Mouse (Mus musculus): Measurements from ENCODE around the gene Olfr463. TPM values are rescaled to one million over a fixed set of nuclear protein-coding genes. Genes with fewer than 3 reads are reported as not detected.
"Not testable (repeated sequence)": the region's sequence is repeated elsewhere in the genome, so short reads cannot be mapped to it uniquely, and the experiment has no call there.

Olfr463 gene
- polyA plus RNA-seq, 1 experiment from 2014 or later = not detected

DNA sequence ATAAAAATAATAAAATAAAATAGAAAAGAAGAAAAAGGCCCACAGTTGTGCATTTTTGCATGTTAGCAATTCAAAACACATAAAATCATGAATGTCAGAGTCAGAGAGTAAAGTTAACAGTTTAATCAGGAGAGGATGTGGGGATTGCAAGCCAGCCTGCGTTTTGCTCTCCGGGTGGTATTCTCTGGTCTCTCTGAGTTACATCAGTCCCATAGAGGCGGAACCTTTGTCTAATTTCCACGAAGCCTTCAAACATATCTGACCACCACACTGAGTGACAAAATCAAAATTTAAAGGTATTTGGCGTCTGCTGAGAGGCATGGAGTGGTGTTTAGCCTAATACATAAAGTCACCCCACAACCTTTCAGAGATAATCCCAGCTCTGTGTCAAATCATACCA lies 12.3 kb downstream of the Olfr463 start:
- ATAC-seq = no peak
- no peak overlapping the region for H3K9ac ChIP-seq (ENCODE audit: low read depth, low read length)
- H3K27ac ChIP-seq (ENCODE audit: low read depth, low read length) = no peak overlapping the region
- WGBS = 85% methylated on average over 5 of the region's 5 CpGs
- no peaks in the 10 kb centered on the region for H3K9me3 ChIP-seq (ENCODE audit: control insufficient read depth, low read length)
- no peaks in the 10 kb centered on the region for H3K36me3 ChIP-seq (ENCODE audit: control insufficient read depth, insufficient read depth, low read length)
- H3K4me3 ChIP-seq (ENCODE audit: low read length) = no peak overlapping the region
- H3K4me2 ChIP-seq (ENCODE audit: low read length) = no peak overlapping the region
- H3K4me1 ChIP-seq (ENCODE audit: control insufficient read depth, insufficient read depth, low read depth, low read length) = no peaks in the 10 kb centered on the region
- no peaks in the 10 kb centered on the region for H3K27me3 ChIP-seq (replicated peaks; ENCODE audit: control insufficient read depth, insufficient read depth, low read length)

GRCm38 (mm10) chr11:87883493-87883892 lies 13.7 kb downstream of the Olfr463 start:
- no peaks in the 10 kb centered on the region for H3K4me1 ChIP-seq (ENCODE audit: control insufficient read depth, insufficient read depth, low read depth, low read length)
- no peaks in the 10 kb centered on the region for H3K9me3 ChIP-seq (ENCODE audit: control insufficient read depth, low read length)
- H3K27ac ChIP-seq (ENCODE audit: low read depth, low read length) = no peak overlapping the region
- no peaks in the 10 kb centered on the region for H3K27me3 ChIP-seq (replicated peaks; ENCODE audit: control insufficient read depth, insufficient read depth, low read length)
- H3K4me3 ChIP-seq (ENCODE audit: low read length) = no peak overlapping the region
- H3K36me3 ChIP-seq (ENCODE audit: control insufficient read depth, insufficient read depth, low read length) = no peaks in the 10 kb centered on the region
- ATAC-seq = no peak
- WGBS = 36% methylated on average over 5 of the region's 5 CpGs
- no peak overlapping the region for H3K9ac ChIP-seq (ENCODE audit: low read depth, low read length)
- H3K4me2 ChIP-seq (ENCODE audit: low read length) = no peak overlapping the region

DNA sequence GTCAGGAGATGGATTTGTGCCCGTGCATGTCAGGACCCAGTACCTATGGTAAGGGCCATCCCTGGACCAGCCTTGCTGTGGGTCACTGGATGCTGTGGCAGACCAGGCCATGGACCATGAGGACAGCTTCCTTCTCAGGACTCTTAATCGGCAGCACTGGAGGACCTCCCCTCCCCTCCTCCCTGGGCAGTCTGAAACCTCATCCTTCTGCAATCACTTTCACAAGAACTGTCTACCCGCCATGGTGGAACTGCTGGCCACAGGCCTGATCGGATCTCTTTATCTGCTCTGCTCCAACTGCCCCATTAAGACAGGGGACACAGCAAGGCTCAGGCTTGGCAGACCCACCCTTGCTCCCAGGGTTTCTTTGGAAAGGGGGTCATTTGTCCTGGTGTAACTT lies 15.5 kb downstream of the Olfr463 start:
- Histone ChIP-seq H3K4me2 (ENCODE audit: low read length) (no peak overlapping the region), H3K27me3 (replicated peaks; ENCODE audit: control insufficient read depth, insufficient read depth, low read length) (no peaks in the 10 kb centered on the region), H3K4me1 (ENCODE audit: control insufficient read depth, insufficient read depth, low read depth, low read length) (no peaks in the 10 kb centered on the region), H3K9ac (ENCODE audit: low read depth, low read length) (no peak overlapping the region), H3K27ac (ENCODE audit: low read depth, low read length) (no peak overlapping the region), H3K36me3 (ENCODE audit: control insufficient read depth, insufficient read depth, low read length) (no peaks in the 10 kb centered on the region), H3K9me3 (ENCODE audit: control insufficient read depth, low read length) (no peaks in the 10 kb centered on the region), H3K4me3 (ENCODE audit: low read length) (no peak overlapping the region)
- 84% methylated on average over 4 of the region's 4 CpGs for WGBS
- ATAC-seq = no peak

GRCm38 (mm10) chr11:87879826-87880225 lies 17.4 kb downstream of the Olfr463 start:
- no peaks in the 10 kb centered on the region for H3K9me3 ChIP-seq (ENCODE audit: control insufficient read depth, low read length)
- no peaks in the 10 kb centered on the region for H3K4me1 ChIP-seq (ENCODE audit: control insufficient read depth, insufficient read depth, low read depth, low read length)
- H3K27me3 ChIP-seq (replicated peaks; ENCODE audit: control insufficient read depth, insufficient read depth, low read length) = no peaks in the 10 kb centered on the region
- H3K36me3 ChIP-seq (ENCODE audit: control insufficient read depth, insufficient read depth, low read length) = no peaks in the 10 kb centered on the region
- no peak for ATAC-seq
- 57% methylated on average over 9 of the region's 9 CpGs for WGBS
- H3K4me2 ChIP-seq (ENCODE audit: low read length) = no peak overlapping the region
- H3K9ac ChIP-seq (ENCODE audit: low read depth, low read length) = no peak overlapping the region
- no peak overlapping the region for H3K27ac ChIP-seq (ENCODE audit: low read depth, low read length)
- H3K4me3 ChIP-seq (ENCODE audit: low read length) = no peak overlapping the region

GRCm38 (mm10) chr11:87875436-87875835 lies 21.8 kb downstream of the Olfr463 start, which contains the start of gene Epx:
TSS of gene Epx (minus strand) at chr11:87875536.
- H3K27me3 ChIP-seq (replicated peaks; ENCODE audit: control insufficient read depth, insufficient read depth, low read length) = no peaks in the 10 kb centered on the region
- no peak within 1 kb of the TSS for H3K9ac ChIP-seq (ENCODE audit: low read depth, low read length)
- no peak for ATAC-seq
- H3K4me3 ChIP-seq (ENCODE audit: low read length) = no peak within 1 kb of the TSS
- H3K27ac ChIP-seq (ENCODE audit: low read depth, low read length) = no peak within 1 kb of the TSS
- 82% methylated on average over 6 of the region's 6 CpGs for WGBS
- no peaks in the 10 kb centered on the region for H3K9me3 ChIP-seq (ENCODE audit: control insufficient read depth, low read length)
- no peaks in the 10 kb centered on the region for H3K36me3 ChIP-seq (ENCODE audit: control insufficient read depth, insufficient read depth, low read length)
- no peak within 1 kb of the TSS for H3K4me2 ChIP-seq (ENCODE audit: low read length)
- H3K4me1 ChIP-seq (ENCODE audit: control insufficient read depth, insufficient read depth, low read depth, low read length) = no peaks in the 10 kb centered on the region

DNA sequence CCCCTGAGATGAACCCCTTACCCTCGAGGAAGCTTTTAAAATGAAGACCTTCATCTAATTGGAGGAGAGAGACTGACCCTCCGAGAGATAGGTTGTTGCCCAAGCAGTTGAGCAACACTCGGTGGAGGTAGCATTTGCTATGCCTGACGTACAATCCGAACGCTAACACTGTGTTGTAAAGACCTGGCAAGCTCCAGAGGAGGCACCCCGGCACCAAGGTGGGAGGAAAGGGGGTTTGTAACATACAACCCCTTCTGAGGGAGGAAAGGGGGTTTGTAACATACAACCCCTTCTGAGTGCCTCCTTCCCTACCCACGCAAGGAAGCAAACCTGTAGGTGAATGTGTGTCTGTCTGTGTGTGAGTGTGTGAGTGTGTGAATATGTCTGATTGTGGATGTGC lies 25.4 kb downstream of the Olfr463 start:
- Histone ChIP-seq H3K36me3 (ENCODE audit: control insufficient read depth, insufficient read depth, low read length) (no peaks in the 10 kb centered on the region), H3K4me1 (ENCODE audit: control insufficient read depth, insufficient read depth, low read depth, low read length) (no peaks in the 10 kb centered on the region), H3K27me3 (replicated peaks; ENCODE audit: control insufficient read depth, insufficient read depth, low read length) (no peaks in the 10 kb centered on the region; the same call in 1 of the 2 replicates), H3K9me3 (ENCODE audit: control insufficient read depth, low read length) (no peaks in the 10 kb centered on the region), H3K4me2 (ENCODE audit: low read length) (no peak overlapping the region), H3K27ac (ENCODE audit: low read depth, low read length) (no peak overlapping the region), H3K9ac (ENCODE audit: low read depth, low read length) (no peak overlapping the region), H3K4me3 (ENCODE audit: low read length) (no peak overlapping the region)
- no peak for ATAC-seq
- 43% methylated on average over 8 of the region's 8 CpGs for WGBS

- no peaks in the 10 kb centered on the region for H3K9me3 ChIP-seq (ENCODE audit: control insufficient read depth, low read length)
These were observed 27.1 kb downstream of the Olfr463 start for GRCm38 (mm10) chr11:87870096-87870495.

GRCm38 (mm10) chr11:87866891-87867290 lies 30.3 kb downstream of the Olfr463 start:
- H3K36me3 ChIP-seq (ENCODE audit: control insufficient read depth, insufficient read depth, low read length); H3K9me3 ChIP-seq (ENCODE audit: control insufficient read depth, low read length); ATAC-seq; H3K4me3 ChIP-seq (ENCODE audit: low read length); H3K9ac ChIP-seq (ENCODE audit: low read depth, low read length); H3K4me1 ChIP-seq (ENCODE audit: control insufficient read depth, insufficient read depth, low read depth, low read length); H3K27me3 ChIP-seq (replicated peaks; ENCODE audit: control insufficient read depth, insufficient read depth, low read length); H3K27ac ChIP-seq (ENCODE audit: low read depth, low read length); H3K4me2 ChIP-seq (ENCODE audit: low read length): not testable (repeated sequence)
- WGBS = 83% methylated on average over 1 of the region's 2 CpGs

More at GRCm38 (mm10) chr11:87870096-87870495, 27.1 kb downstream of the Olfr463 start:
- ATAC-seq = no peak
- Histone ChIP-seq H3K4me1 (ENCODE audit: control insufficient read depth, insufficient read depth, low read depth, low read length) (no peaks in the 10 kb centered on the region), H3K36me3 (ENCODE audit: control insufficient read depth, insufficient read depth, low read length) (no peaks in the 10 kb centered on the region), H3K9ac (ENCODE audit: low read depth, low read length) (no peak overlapping the region), H3K4me2 (ENCODE audit: low read length) (no peak overlapping the region), H3K27ac (ENCODE audit: low read depth, low read length) (no peak overlapping the region), H3K27me3 (replicated peaks; ENCODE audit: control insufficient read depth, insufficient read depth, low read length) (no peaks in the 10 kb centered on the region; the same call in 1 of the 2 replicates), H3K4me3 (ENCODE audit: low read length) (no peak overlapping the region)
- WGBS = 85% methylated on average over 2 of the region's 2 CpGs

DNA sequence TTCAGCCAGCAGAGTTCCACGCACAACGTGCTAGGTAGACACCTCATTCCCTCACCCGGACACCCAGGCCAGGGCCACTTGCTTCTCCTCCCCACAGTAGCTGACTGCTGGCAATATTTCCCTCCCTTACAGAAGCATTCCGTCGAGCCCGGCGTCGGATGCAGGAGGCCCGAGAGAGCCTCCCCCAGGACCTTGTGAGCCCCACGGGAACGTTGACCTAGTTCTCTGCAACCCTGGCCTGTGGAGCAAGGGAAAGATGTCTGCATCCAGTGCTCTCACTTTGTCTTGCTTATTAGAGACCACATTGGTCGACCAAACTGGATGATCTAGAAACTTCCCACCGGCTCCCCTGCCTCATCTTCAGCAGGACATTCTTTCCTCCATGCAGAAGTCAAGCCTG lies 34.4 kb downstream of the Olfr463 start:
- H3K4me2 ChIP-seq (ENCODE audit: low read length) = no peak overlapping the region
- H3K4me1 ChIP-seq (ENCODE audit: control insufficient read depth, insufficient read depth, low read depth, low read length) = no peaks in the 10 kb centered on the region
- 92% methylated on average over 13 of the region's 13 CpGs for WGBS
- no peak overlapping the region for H3K27ac ChIP-seq (ENCODE audit: low read depth, low read length)
- H3K27me3 ChIP-seq (replicated peaks; ENCODE audit: control insufficient read depth, insufficient read depth, low read length) = no peaks in the 10 kb centered on the region
- no peak overlapping the region for H3K4me3 ChIP-seq (ENCODE audit: low read length)
- no peaks in the 10 kb centered on the region for H3K9me3 ChIP-seq (ENCODE audit: control insufficient read depth, low read length)
- H3K9ac ChIP-seq (ENCODE audit: low read depth, low read length) = no peak overlapping the region
- no peaks in the 10 kb centered on the region for H3K36me3 ChIP-seq (ENCODE audit: control insufficient read depth, insufficient read depth, low read length)
- ATAC-seq = no peak

DNA sequence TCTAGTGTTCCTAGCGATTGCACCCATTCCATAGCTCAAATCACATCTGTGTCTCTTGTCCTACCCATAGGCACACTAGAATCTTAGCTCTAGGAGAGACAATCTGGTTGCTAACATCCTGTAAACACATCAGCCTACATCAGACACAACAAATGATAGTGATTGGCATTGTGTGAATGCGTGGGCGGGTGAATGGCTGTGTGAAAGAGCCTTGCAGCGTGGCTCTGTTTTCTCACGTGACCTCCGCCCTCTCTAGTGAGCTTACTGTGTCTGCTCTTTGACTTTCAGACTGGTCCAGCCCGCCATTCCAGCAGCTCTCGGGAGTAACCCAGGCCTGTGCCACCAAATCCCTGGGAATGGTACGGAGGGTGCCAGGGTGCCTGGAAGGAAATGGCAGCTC lies 36.8 kb downstream of the Olfr463 start:
- Histone ChIP-seq H3K9me3 (ENCODE audit: control insufficient read depth, low read length) (no peaks in the 10 kb centered on the region), H3K4me1 (ENCODE audit: control insufficient read depth, insufficient read depth, low read depth, low read length) (no peaks in the 10 kb centered on the region), H3K4me3 (ENCODE audit: low read length) (no peak overlapping the region), H3K36me3 (ENCODE audit: control insufficient read depth, insufficient read depth, low read length) (no peaks in the 10 kb centered on the region), H3K4me2 (ENCODE audit: low read length) (no peak overlapping the region), H3K27ac (ENCODE audit: low read depth, low read length) (no peak overlapping the region), H3K27me3 (replicated peaks; ENCODE audit: control insufficient read depth, insufficient read depth, low read length) (no peaks in the 10 kb centered on the region), H3K9ac (ENCODE audit: low read depth, low read length) (no peak overlapping the region)
- no peak for ATAC-seq
- WGBS = 66% methylated on average over 9 of the region's 9 CpGs
